Mouse (Mus musculus): ENCODE measurements around the gene Phgr1.

Phgr1 gene

DNA sequence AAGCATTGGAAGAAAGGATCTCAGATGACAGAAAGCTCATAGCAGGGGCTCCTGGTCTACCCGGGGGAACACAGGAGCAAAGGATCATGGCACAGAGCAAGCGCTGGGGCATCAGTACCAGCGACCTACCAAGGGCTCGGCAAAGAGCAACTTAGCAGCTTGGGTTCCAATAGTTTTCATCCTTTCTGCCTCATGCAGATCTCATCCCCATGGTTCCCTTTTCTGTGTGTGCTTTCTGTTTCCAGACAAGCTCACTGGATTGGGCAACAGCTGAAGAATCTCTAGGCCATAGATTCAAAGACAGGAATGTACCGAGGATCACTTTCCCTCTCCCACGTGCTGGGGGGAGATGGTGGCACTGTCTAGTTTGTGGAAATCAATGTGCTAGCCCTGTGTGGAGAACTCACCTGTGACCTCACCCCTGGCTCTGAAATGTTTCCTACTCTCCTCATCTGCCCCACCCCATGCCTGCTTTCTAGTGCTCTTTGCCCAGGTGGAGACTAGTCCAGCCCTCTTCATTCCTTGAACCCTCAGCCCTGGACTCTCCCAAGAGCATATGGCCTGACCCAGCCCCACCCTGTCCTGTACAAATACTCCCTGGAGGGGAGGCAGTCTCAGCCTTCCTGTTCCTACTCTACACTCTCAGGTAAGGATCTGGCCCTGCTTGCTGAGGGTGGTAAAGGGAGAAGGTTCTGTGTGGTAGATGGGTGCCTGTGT lies at the start of gene Phgr1:
Gene Phgr1 (plus strand): TSS at position 612 of the 717 bp plus-strand sequence.
- in situ Hi-C loops (cut with MboI, MseI): no loop called here

DNA sequence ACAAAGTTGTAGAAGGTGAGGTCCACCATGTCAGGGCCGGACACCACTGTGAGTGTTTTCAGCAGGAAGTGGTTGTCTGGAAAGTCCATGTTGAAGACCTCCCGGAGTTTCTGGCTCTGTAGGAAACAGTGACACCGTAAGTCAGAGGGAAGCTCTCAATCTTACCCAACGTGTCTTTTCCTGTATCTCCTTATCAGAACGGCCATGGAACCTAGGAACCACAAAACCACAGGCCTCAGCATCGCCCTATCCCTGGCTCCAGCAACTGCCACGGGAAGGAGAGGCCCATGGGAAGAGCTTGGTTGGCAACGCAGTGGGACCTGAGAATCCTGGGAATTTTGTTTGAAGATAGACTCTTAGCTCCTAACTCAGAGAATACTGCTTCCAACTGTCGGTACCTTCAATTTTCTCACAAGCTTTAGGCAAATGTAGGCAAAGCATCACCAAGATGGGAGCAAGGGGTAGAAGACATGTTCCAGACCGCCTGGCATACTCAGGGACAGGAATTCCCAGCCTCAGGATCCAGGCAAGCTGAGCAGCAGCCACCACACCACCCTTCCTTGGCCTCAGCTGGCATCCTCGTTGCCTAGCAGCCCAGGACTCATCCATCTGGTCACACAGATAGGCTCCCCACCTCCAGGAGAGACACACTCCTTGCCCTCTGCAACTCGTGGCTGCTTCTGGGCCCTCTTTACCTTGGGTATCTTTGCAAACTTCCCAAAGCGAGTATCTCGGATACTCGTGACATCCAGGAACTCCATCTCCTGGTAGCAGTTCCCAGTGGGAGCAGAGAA lies 48.7 kb upstream of the Phgr1 start:
- in situ Hi-C loops (cut with MboI, MseI): no loop called here

DNA sequence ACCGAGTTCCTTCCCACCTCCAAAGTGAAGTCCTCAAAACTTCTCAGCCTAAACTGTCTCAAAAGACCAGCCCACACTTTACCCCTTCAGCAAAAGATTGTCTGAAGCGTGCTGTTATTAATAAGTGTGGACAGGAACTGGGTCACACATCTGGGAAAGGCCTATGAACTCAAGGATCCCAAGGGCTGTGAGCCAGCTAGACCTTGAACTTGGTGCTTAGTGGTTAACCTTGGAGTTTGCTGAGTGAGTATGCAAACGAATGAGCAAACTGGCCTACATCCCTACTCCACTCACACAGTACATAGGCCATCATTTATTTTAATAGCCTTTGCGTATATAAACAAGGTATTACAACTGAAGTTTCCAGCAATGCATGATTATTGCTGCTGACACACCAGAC lies 47.1 kb upstream of the Phgr1 start:
- in situ Hi-C loops (cut with MboI, MseI): no loop called here

DNA sequence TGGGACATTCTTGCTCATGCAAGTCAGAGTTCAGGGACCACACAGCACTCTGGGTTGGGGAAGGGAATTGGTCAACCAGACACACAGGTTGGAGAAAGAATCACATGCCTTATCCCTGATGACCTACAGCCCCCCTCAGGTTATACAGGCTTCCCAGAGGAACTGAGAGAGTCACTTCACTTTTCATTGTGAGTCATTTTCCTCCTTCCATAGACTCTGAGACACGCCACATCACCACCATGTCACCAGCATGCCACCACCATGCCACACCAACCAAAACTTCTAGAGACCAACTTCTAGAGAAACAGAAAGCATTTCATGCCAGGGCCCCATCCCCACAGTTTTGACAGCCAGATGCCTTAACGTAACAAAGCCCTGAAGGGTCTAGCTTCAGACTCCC lies 45.7 kb upstream of the Phgr1 start:
- in situ Hi-C loops (cut with MboI, MseI): no loop called here

DNA sequence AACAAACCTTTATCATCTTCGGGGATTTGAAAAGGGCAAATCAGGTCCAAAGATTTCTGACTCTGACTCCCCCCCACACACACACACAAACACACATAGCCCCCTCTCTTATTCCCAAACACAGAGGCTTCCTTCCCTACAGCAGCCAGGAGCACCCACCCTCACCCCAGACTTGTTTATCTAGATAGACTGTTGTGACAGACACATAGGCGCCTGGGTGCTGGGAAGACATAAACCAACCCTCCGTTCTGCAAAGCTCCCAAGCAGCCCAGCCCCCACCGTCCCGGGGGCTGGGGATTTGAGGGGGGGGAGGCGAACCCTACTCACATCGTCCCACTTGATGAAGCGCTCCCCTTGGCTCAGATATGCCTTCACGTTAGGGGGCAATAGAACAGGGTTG lies 44.7 kb upstream of the Phgr1 start:
- in situ Hi-C loops (cut with MboI, MseI): no loop called here

DNA sequence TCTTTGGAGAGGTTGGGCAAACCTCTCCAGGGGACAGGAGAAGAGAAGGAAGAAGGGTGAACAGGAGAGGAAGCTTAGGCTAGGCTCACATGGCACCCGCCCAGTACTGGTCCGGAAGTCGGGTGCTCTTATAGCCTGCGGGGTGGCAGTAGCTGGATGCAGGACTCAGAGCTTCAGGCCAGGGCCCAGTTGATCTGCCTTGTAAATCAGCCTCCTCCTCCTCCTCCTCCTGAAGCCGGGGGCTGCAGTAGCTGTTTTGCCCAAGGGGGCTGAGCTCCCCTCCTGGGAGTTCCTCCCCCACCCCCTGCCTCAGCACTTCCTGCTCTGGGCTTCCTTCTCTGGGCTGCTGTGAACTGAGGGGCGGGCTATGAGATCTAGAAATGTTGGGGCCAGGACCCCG lies 44.2 kb upstream of the Phgr1 start, which contains the start of gene Plcb2:
Gene Plcb2 (minus strand): TSS at position 102 of the 400 bp plus-strand sequence.
- in situ Hi-C loops (cut with MboI, MseI): no loop called here

DNA sequence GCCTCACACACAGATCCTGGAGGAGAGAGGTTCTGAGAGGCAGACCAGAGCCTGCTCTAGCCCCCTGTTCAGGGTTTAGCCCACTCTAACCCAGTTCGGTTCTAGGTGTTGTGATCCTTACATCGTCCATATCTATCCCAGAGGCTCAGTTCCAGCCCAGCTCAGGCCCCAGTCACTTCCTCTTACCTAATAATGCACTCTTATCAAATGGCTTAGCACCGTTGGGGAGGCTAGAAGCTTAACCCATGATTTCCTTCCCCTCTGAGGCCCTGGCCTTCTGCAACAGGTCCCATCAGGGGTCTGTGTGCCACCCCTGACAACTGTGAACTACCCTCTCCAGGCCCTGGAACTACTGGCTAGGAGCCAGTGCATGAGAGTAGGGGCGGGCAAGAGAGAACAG lies 43.4 kb upstream of the Phgr1 start:
- in situ Hi-C loops (cut with MboI, MseI): no loop called here

DNA sequence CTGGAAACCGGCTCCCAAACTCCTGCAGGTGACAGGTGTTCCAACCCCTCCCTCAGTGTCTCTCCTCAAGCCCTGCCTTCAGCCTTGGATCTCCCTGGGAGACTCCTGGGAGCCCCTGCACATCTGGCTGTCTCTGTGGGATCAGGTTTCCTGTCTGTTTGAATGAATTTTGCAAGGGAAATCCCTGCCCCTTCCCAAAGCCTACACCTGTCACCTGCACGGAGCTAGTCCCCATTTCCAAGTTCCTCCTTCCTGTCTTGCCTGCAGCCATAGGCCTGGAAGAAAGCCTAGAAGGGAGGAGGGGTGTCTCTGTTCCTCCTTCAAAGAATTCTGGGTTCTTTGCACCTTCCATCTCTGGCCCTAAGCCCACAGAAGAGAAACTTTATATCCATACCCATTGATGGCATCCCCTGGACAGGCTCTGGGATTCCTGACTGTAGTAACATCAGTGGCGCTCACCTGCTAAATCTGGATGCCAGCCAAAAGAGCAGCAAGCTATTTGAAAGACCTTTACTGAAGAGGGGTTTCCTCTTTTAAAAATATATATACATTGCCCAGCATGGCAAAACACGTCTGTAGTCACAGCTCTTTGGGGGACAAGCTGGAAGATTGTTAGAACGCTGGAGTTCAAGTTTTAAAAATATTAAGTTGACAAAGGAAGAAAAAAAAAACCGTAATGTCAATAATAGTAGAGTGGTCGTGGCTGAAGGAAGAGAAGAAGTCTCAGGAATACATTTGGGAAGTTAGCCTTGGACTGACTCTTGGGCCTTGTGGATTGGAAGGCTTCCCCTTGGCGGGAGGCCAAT lies 42.5 kb upstream of the Phgr1 start:
- in situ Hi-C loops (cut with MboI, MseI): no loop called here

DNA sequence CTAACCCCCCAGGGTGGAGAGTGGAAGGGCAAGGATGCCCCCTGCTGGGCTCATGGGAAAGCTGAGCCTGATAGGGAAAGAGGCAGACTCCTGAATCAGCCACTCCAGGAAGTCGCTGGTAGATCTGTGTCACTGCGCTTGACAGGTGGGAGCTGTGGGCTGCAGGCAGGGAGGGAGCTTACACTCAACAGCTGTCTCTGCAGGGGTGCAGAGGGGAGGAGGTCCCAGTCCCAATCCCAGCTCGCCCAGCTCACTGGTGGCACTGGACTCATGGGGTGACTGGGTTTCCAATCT lies 42.0 kb upstream of the Phgr1 start:
- in situ Hi-C loops (cut with MboI, MseI): no loop called here

DNA sequence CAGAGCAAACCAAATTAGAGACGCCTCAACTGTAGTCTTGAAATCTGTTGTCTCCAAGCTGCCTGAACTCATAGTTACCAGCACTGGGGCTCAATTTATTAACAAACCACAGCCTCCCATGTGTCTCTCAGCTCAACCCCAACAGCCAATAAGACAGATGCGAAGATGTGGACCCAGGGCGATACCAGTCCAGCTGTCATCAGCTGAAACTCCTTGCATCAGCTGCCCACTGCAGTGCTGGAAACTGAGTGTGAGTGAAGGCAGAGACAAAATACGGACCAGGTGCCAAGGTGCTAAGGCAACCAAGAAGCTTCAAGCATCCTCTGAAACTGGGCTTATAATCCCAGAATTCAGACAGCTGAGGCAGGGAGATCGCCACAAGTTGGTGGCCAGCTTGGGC lies 40.6 kb upstream of the Phgr1 start:
- in situ Hi-C loops (cut with MboI, MseI): no loop called here

DNA sequence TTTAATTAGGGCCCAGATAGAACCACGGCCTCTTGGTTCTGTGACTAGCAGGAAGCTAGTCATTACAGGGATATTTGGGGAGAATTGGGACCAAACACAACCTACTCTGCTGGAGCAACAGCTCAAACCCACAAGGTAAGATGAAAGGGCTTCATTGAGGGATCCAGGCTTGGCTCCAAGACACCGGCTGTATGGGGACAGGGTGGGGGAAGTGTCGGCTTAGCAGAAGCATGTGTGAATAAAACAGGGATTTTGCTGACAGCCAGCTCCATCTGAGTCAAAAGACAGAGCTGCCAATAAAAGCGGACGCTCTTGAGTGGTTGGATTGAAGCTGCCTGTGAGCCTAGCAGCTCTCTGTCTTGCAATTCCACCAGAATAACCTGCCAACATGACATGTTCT lies 39.2 kb upstream of the Phgr1 start:
- in situ Hi-C loops (cut with MboI, MseI): no loop called here

DNA sequence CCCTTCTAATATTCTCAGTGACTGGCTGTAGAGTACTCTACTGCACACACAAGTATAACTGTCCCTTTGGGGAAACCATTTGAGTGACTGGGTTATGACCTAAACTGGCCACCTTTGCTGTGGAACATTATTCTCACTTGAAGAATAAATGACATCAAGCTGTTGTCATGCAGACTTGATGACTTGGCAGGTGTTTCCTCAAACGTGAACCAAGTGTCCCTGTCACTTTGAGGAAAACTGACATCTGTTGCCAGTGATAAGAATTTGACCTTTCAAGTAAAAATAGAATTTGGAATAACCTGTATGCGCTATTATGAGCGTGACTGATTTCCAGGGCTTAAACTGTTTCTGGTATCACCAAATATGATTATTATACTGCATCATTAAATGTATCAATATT lies 32.2 kb upstream of the Phgr1 start:
- in situ Hi-C loops (cut with MboI, MseI): no loop called here

DNA sequence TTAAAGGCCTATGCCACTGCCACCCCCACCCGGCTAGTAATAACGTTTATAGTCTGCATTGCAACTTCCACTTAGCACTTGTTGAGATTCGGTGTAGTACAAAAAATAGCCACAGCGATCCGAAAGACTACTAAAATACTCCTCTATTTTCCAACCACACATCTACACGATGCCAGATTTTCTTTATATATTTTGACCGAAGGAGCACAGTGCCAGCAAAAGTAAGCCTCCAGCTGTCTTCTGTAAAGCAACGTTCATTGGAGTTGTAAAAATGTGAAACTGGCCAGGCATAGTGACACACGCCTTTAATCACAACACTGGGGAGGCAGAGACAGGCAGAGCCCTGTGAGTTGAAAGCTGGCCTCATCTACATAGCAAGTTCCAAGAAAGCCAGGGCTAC lies 31.4 kb upstream of the Phgr1 start:
- in situ Hi-C loops (cut with MboI, MseI): no loop called here

DNA sequence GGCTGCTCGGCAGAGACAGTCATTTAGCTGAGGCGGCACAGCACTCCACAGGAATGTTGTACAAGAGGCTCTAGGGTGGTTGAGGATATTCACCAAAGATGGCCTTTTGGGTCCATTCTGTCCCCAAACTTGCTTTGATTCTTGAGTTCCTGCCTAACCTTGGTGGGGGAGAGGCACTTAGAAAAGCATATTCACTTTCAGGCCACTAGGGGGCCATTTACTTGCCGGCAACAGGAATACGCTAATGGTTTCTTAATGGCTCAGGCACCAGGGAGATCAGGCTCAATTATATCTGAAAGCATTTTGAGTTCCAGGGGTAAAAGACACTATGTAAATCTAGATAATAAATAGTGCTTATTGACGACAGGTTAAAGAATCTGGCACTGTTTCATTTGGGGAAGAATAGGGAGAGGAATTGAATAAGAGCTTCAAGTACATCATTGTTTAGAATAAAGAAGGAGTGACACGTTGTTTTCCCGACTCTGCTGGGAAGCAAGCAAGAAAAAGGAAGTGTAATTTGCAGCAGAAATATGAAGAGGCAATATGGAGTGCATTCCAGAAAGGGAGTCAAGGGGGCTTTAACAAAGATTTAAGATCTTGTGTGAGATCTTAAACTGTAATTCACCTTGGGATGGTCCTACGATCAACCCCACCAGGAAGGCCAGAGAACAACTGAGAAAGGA lies 29.2 kb upstream of the Phgr1 start:
- in situ Hi-C loops (cut with MboI, MseI): no loop called here

DNA sequence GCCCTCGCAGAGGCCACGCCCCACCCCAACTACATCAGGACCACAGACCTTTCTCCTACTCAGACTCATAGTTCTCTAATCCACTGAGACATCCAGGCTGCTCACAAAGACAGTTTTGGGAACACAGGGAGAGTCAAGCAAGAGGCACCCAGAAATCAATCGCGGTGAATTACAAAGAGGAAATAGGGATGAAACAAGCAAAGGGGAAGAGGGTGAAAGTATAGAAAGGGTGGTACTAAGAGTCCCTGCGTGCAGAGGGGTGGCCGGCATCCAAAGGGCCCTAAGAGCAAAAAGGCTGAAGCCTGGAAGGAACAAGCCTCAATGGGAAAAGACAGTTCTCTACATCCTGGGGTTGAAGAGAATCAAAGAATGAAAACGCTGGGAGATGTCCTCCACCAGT lies 27.9 kb upstream of the Phgr1 start:
- in situ Hi-C loops (cut with MboI, MseI): no loop called here

DNA sequence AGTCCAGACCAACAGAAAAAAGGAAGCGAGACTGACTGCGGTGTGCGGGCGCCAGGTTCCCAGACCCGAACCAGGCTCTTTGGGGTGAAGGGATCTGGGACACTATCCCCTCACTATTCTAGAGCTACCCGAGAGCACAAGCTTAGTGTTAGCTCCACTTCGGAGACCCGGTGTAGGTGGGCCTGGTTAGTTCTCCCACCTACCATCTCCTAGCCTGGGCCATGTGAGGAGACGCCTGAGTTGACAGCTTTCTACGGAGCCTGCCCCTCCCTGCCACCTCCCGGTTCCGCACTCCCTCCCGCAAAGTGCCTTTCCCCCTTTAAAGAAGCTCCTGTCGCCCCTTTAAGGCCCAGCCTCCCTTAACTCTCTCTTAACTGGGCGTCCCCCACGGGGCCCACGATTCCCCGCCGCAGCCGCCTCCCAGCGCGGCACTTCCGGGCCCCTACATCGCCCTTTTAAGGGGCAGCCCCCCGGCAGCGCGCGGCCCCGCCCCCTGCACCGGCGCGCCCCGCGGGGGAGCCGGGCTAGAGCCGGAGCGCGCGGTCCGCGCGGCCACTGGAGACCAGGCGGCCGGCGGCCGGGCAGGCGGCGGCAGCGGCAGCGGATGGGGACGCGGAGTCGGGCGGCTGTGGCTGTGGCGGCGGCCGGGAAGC lies 27.2 kb upstream of the Phgr1 start, which contains the start of gene Inafm2:
Gene Inafm2 (plus strand): TSS at position 527 of the 653 bp plus-strand sequence.
- in situ Hi-C loops (cut with MboI, MseI): no loop called here

DNA sequence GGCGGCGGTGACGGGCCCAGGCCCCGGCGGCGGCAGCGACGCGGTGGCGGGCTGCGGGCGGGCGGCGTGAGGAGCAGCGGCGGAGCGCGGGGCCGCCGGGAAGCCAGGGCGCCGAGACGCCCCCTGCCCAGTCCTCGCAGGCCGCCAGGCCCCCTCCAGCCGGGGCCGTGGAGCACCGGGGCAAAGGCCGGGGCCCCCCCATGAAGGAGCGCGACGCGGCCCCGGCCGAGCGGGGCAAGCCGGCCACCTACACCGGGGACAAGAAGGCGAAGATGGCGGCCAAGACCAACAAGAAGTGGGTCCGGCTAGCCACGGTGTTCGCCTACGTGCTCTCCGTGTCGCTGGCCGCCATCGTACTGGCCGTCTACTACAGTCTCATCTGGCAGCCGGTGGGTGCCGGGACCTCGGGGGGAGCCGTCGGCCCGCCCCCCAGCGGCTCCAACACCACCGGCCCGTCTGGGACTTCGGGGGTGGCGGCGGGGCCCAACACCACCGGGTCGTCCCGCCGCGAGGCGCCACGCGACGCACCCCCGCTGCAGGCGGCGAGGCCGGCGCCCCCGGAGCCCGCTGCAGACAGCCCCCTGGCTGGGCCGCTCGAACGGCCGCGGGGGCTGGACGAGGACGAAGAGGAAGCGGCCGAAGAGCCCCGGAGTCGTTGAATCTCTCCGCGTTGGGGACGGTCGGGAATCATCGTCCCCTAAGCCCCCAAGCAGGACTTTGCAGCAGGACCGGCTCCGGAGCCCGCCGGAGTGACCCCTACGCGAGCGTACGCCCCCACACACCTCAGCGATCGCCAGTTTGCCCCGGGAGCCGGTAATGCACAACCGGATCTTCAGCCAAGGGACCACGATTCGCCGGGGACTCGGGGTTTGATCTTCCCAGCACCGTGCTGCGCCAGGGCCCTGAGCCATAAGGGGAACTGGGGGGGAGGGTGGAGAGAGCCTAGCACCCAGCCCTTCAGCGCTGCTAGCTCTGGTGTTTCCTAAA lies 26.4 kb upstream of the Phgr1 start:
- in situ Hi-C loops (cut with MboI, MseI): no loop called here

DNA sequence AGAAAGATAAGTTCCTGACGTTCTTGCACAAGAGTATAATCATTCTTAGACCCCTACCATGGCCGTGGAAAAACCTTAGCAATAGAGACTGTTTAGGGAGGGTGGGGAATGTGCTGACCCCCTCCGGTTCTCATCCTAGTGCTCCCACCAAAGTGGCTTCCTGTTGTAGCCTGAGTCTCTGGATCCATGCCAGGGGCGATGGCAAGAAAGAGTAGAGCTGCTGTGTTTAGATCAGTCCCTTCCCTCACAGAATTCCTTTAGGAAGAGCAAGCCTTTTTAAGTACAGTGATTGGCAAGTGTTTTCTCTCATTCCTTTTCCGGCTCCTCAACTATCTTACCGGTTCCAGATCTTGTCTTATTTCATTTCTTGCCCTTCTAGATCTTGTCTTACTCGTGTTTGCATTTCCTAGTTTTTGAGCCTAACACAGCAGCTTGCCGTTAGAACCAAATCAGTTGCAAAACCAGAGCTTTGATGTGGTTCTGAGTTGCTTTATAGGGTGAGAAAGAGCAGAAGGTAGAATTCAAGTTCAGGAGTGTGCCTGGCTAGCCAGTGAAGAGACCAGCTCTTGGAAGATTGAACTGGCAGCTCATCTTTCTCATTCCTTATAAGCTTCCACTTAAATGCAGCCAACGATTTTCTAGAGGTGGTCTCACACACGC lies 25.1 kb upstream of the Phgr1 start:
- in situ Hi-C loops (cut with MboI, MseI): no loop called here

DNA sequence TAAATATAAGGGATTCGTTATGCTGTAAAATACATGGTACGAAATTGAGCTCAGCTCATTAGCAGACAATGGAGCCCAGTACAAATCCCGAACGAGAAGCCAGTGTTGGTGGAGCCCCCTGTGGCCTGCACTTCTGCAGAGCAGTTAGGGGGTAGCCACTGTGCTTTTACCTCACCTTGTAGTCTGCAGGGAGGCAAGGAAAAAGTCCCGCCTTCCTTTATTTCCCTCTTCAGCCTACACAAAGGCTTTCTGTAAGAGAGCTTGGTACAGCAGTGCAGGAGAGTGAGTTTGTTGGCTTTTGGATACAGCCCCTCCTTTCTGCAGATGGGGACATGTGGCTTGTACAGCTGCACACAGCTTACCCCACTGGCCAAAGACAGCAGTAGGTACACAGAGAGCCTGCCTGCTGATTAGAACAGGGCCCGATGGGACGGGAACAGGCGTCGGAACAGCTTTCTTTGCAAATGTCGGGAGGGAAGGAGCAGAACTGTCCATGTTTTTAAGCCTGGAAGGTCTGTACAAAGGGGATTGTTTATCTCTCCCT lies 23.2 kb upstream of the Phgr1 start:
- in situ Hi-C loops (cut with MboI, MseI): no loop called here

All from T-helper 17 cell (primary cell).